Mouse (Mus musculus) heart, embryonic 15.5 days (tissue): ENCODE data around the gene Olfr573-ps1. TPM values are rescaled to one million over a fixed set of nuclear protein-coding genes. Genes with fewer than 3 reads are reported as not detected.

Source experiments
- ATAC-seq: fragments of 200-750 bp; cut with Nextera tagmentation; replicated peaks from 2 replicates; pipeline ENCODE4 v1.8.0; 2017; ENCODE audit warnings: low read depth, moderate TSS enrichment; ENCODE audit not compliant: insufficient number of reproducible peaks, insufficient read depth, low FRiP score
- H3K27ac ChIP-seq: fragments of 300-500 bp; sonication (generic); 2 replicates; pipeline ENCODE4 v1.5.1; 2015; ENCODE audit warnings: mild to moderate bottlenecking, inconsistent platforms
- H3K27me3 ChIP-seq: fragments of 300-500 bp; sonication (generic); 2 replicates; pipeline ENCODE4 v1.6.1; 2015; ENCODE audit warnings: inconsistent platforms
- H3K36me3 ChIP-seq: fragments of 300-500 bp; sonication (generic); 2 replicates; pipeline ENCODE4 v1.6.1; 2015; ENCODE audit warnings: mild to moderate bottlenecking, inconsistent platforms
- H3K4me1 ChIP-seq: fragments of 300-500 bp; sonication (generic); replicated peaks from 2 replicates; pipeline ENCODE4 v1.6.1; 2015; ENCODE audit warnings: inconsistent platforms
- H3K4me2 ChIP-seq: fragments of 300-500 bp; sonication (generic); 2 replicates; pipeline ENCODE4 v1.6.1; 2015; ENCODE audit warnings: inconsistent platforms, mild to moderate bottlenecking, moderate library complexity
- H3K4me3 ChIP-seq: fragments of 300-500 bp; sonication (generic); 2 replicates; pipeline ENCODE4 v1.5.1; 2015; ENCODE audit warnings: mild to moderate bottlenecking, inconsistent platforms
- H3K9ac ChIP-seq: fragments of 300-500 bp; sonication (generic); 2 replicates; pipeline ENCODE4 v1.6.1; 2015; ENCODE audit warnings: mild to moderate bottlenecking, inconsistent platforms
- H3K9me3 ChIP-seq: fragments of 300-500 bp; sonication (generic); replicated peaks from 2 replicates; pipeline ENCODE4 v1.6.1; 2016; ENCODE audit warnings: inconsistent platforms
- WGBS: fragments of 180-500 bp; shearing (Covaris S2); methylation state at CpG from one replicate; pipeline ENCODE4 v1.1.7; 2015; ENCODE audit warnings: mixed read lengths; 5-methylcytosine and 5-hydroxymethylcytosine counted together
- polyA plus RNA-seq: library from polyadenylated mRNA; unstranded; fragments of >200 nt; fragmentation: Nextera tagmentation; extraction: Ambion mirVana; gene quantifications from 2 replicates; pipeline ENCODE4 v1.2.1, GENCODE M21; 2015

Olfr573-ps1 gene
- not detected in 2 replicates for polyA plus RNA-seq

- ATAC-seq = no peak
- 78% methylated on average over 2 of the region's 2 CpGs for WGBS
- H3K4me2 ChIP-seq = no peak within 1 kb of the TSS
Measured at GRCm38 (mm10) chr7:102942475-102942874, at the start of gene Olfr573-ps1. Gene Olfr573-ps1, minus strand, starts transcription at chr7:102942575.

GRCm38 (mm10) chr7:102989224-102989623 lies 46.8 kb upstream of the Olfr573-ps1 start, which contains the start of gene Olfr578:
Gene Olfr578, minus strand, starts transcription at chr7:102989324.
- WGBS = 48% methylated on average over 3 of the region's 3 CpGs
- H3K4me1 ChIP-seq = no peaks in the 10 kb centered on the region
- no peak within 1 kb of the TSS for H3K4me2 ChIP-seq
- H3K27me3 ChIP-seq = no peaks in the 10 kb centered on the region
- no peak for ATAC-seq
- no peak within 1 kb of the TSS for H3K4me3 ChIP-seq
- H3K9me3 ChIP-seq = no peaks in the 10 kb centered on the region
- no peak within 1 kb of the TSS for H3K9ac ChIP-seq
- H3K27ac ChIP-seq = no peak within 1 kb of the TSS
- H3K36me3 ChIP-seq = no peaks in the 10 kb centered on the region

More at GRCm38 (mm10) chr7:102942475-102942874, at the start of gene Olfr573-ps1:
- Histone ChIP-seq H3K27me3 (no peaks in the 10 kb centered on the region), H3K9me3 (no peaks in the 10 kb centered on the region), H3K4me1 (no peaks in the 10 kb centered on the region), H3K9ac (no peak within 1 kb of the TSS), H3K4me3 (no peak within 1 kb of the TSS), H3K27ac (no peak within 1 kb of the TSS), H3K36me3 (no peaks in the 10 kb centered on the region)

- Histone ChIP-seq H3K9ac (no peak within 1 kb of the TSS), H3K4me1 (no peaks in the 10 kb centered on the region), H3K27ac (no peak within 1 kb of the TSS), H3K27me3 (no peaks in the 10 kb centered on the region), H3K36me3 (no peaks in the 10 kb centered on the region), H3K4me3 (no peak within 1 kb of the TSS), H3K9me3 (no peaks in the 10 kb centered on the region), H3K4me2 (no peak within 1 kb of the TSS)
- ATAC-seq = no peak
- 70% methylated on average over 2 of the region's 2 CpGs for WGBS
Measured at GRCm38 (mm10) chr7:102975843-102976242, 33.5 kb upstream of the Olfr573-ps1 start, which contains the start of gene Olfr577. Gene Olfr577, minus strand, starts transcription at chr7:102975943.

GRCm38 (mm10) chr7:102974399-102974798 lies 32.0 kb upstream of the Olfr573-ps1 start:
- Histone ChIP-seq H3K27ac (no peak overlapping the region), H3K36me3 (no peaks in the 10 kb centered on the region), H3K4me1 (no peaks in the 10 kb centered on the region), H3K4me3 (no peak overlapping the region), H3K9ac (no peak overlapping the region), H3K4me2 (no peak overlapping the region), H3K9me3 (no peaks in the 10 kb centered on the region), H3K27me3 (no peaks in the 10 kb centered on the region)
- 42% methylated on average over 1 of the region's 1 CpGs for WGBS
- ATAC-seq = no peak

GRCm38 (mm10) chr7:102962360-102962759 lies 20.0 kb upstream of the Olfr573-ps1 start, which contains the start of gene Olfr576:
Gene Olfr576, plus strand, starts transcription at chr7:102962660.
- Histone ChIP-seq H3K27ac (no peak within 1 kb of the TSS), H3K4me3 (no peak within 1 kb of the TSS), H3K36me3 (no peaks in the 10 kb centered on the region), H3K27me3 (no peaks in the 10 kb centered on the region), H3K4me1 (no peaks in the 10 kb centered on the region), H3K9me3 (no peaks in the 10 kb centered on the region), H3K9ac (no peak within 1 kb of the TSS), H3K4me2 (no peak within 1 kb of the TSS)
- 18% methylated on average over 2 of the region's 2 CpGs for WGBS
- no peak for ATAC-seq

GRCm38 (mm10) chr7:102958593-102958992 lies 16.2 kb upstream of the Olfr573-ps1 start, which contains the start of gene Olfr575:
Gene Olfr575, minus strand, starts transcription at chr7:102958775.
- no peak within 1 kb of the TSS for H3K9ac ChIP-seq
- no peak for ATAC-seq
- no peak within 1 kb of the TSS for H3K4me3 ChIP-seq
- 20% methylated on average over 1 of the region's 1 CpGs for WGBS
- H3K27me3 ChIP-seq = no peaks in the 10 kb centered on the region
- no peaks in the 10 kb centered on the region for H3K9me3 ChIP-seq
- no peaks in the 10 kb centered on the region for H3K4me1 ChIP-seq
- H3K27ac ChIP-seq = no peak within 1 kb of the TSS
- H3K4me2 ChIP-seq = no peak within 1 kb of the TSS
- H3K36me3 ChIP-seq = no peaks in the 10 kb centered on the region

- no peak for ATAC-seq
- no peak overlapping the region for H3K4me3 ChIP-seq
- no peaks in the 10 kb centered on the region for H3K27me3 ChIP-seq
- no peaks in the 10 kb centered on the region for H3K4me1 ChIP-seq
- H3K36me3 ChIP-seq = no peaks in the 10 kb centered on the region
- H3K27ac ChIP-seq = no peak overlapping the region
- no peaks in the 10 kb centered on the region for H3K9me3 ChIP-seq
- no peak overlapping the region for H3K9ac ChIP-seq
- H3K4me2 ChIP-seq = no peak overlapping the region
- 62% methylated on average over 3 of the region's 3 CpGs for WGBS
Measured at GRCm38 (mm10) chr7:102958137-102958536, 15.8 kb upstream of the Olfr573-ps1 start.

GRCm38 (mm10) chr7:102950732-102951131 lies 8.4 kb upstream of the Olfr573-ps1 start:
- Histone ChIP-seq H3K9me3 (no peaks in the 10 kb centered on the region), H3K9ac (no peak overlapping the region), H3K4me1 (no peaks in the 10 kb centered on the region), H3K36me3 (no peaks in the 10 kb centered on the region), H3K4me3 (no peak overlapping the region), H3K27ac (no peak overlapping the region), H3K4me2 (no peak overlapping the region), H3K27me3 (no peaks in the 10 kb centered on the region)
- no peak for ATAC-seq
- WGBS = 58% methylated on average over 1 of the region's 1 CpGs

GRCm38 (mm10) chr7:102948167-102948566 lies 5.8 kb upstream of the Olfr573-ps1 start, which contains the start of gene Olfr574:
Gene Olfr574, plus strand, starts transcription at chr7:102948467.
- no peak for ATAC-seq
- no peaks in the 10 kb centered on the region for H3K27me3 ChIP-seq
- H3K36me3 ChIP-seq = no peaks in the 10 kb centered on the region
- H3K9me3 ChIP-seq = no peaks in the 10 kb centered on the region
- no peaks in the 10 kb centered on the region for H3K4me1 ChIP-seq
- H3K4me3 ChIP-seq = no peak within 1 kb of the TSS
- no peak within 1 kb of the TSS for H3K9ac ChIP-seq
- H3K4me2 ChIP-seq = no peak within 1 kb of the TSS
- 76% methylated on average over 1 of the region's 1 CpGs for WGBS
- H3K27ac ChIP-seq = no peak within 1 kb of the TSS

GRCm38 (mm10) chr7:102943417-102943816 lies 1.0 kb upstream of the Olfr573-ps1 start:
- no peaks in the 10 kb centered on the region for H3K4me1 ChIP-seq
- ATAC-seq = no peak
- no peaks in the 10 kb centered on the region for H3K9me3 ChIP-seq
- no peak overlapping the region for H3K4me3 ChIP-seq
- WGBS = 71% methylated on average over 1 of the region's 1 CpGs
- H3K27me3 ChIP-seq = no peaks in the 10 kb centered on the region
- no peaks in the 10 kb centered on the region for H3K36me3 ChIP-seq
- no peak overlapping the region for H3K27ac ChIP-seq
- no peak overlapping the region for H3K9ac ChIP-seq
- H3K4me2 ChIP-seq = no peak overlapping the region

- no peaks in the 10 kb centered on the region for H3K9me3 ChIP-seq
- H3K27ac ChIP-seq = no peak overlapping the region
- WGBS = 70% methylated on average over 3 of the region's 3 CpGs
- H3K36me3 ChIP-seq = no peaks in the 10 kb centered on the region
- no peak for ATAC-seq
- no peak overlapping the region for H3K9ac ChIP-seq
- no peak overlapping the region for H3K4me3 ChIP-seq
- no peaks in the 10 kb centered on the region for H3K27me3 ChIP-seq
- no peak overlapping the region for H3K4me2 ChIP-seq
- H3K4me1 ChIP-seq = no peaks in the 10 kb centered on the region
Measured at GRCm38 (mm10) chr7:102927105-102927504, 15.3 kb downstream of the Olfr573-ps1 start.

GRCm38 (mm10) chr7:102924109-102924508 lies 18.3 kb downstream of the Olfr573-ps1 start, which contains the start of gene Olfr572:
Gene Olfr572, plus strand, starts transcription at chr7:102924409.
- no peak within 1 kb of the TSS for H3K4me3 ChIP-seq
- H3K9ac ChIP-seq = no peak within 1 kb of the TSS
- H3K9me3 ChIP-seq = no peaks in the 10 kb centered on the region
- no peak within 1 kb of the TSS for H3K4me2 ChIP-seq
- 50% methylated on average over 1 of the region's 1 CpGs for WGBS
- no peak within 1 kb of the TSS for H3K27ac ChIP-seq
- H3K27me3 ChIP-seq = no peaks in the 10 kb centered on the region
- no peak for ATAC-seq
- H3K36me3 ChIP-seq = no peaks in the 10 kb centered on the region
- no peaks in the 10 kb centered on the region for H3K4me1 ChIP-seq
